Mouse (Mus musculus): ENCODE measurements around the gene Olfr733. TPM values are rescaled to one million over a fixed set of nuclear protein-coding genes. Genes with fewer than 3 reads are reported as not detected.

The Olfr733 gene
- total RNA-seq (2021) = not detected
- long read RNA-seq, experiment 1 = 0 reads
- long read RNA-seq, experiment 2 = 0 reads

GRCm38 (mm10) chr14:50301422-50301821 is at the start of gene Olfr733:
Gene Olfr733, minus strand, starts transcription at chr14:50301522.
- intact Hi-C loops (cut with DNase I) = no loop called here
- DNase-seq = no peak

GRCm38 (mm10) chr14:50348796-50349195 is 47.5 kb upstream of the Olfr733 start, which contains the start of gene Olfr735:
Gene Olfr735, minus strand, starts transcription at chr14:50348872.
- intact Hi-C loops (cut with DNase I) = no loop called here
- no peak for DNase-seq

- DNase-seq = no peak
- intact Hi-C loops (cut with DNase I) = no loop called here
These were observed 25.3 kb upstream of the Olfr733 start, which contains the start of gene Olfr734 for GRCm38 (mm10) chr14:50326661-50327060. Gene Olfr734, minus strand, starts transcription at chr14:50326761.

GRCm38 (mm10) chr14:50284106-50284505 is 17.2 kb downstream of the Olfr733 start, which contains the start of gene Olfr732:
Gene Olfr732, minus strand, starts transcription at chr14:50284206.
- no peak for DNase-seq
- intact Hi-C loops (cut with DNase I) = no loop called here

Other genes with a start within 250 kb of the Olfr733 start
- not detected for gene Olfr726, start 210.6 kb downstream of the Olfr733 start, total RNA-seq (2021)
- not detected for gene Olfr727, start 178.3 kb downstream of the Olfr733 start, total RNA-seq (2021)
- not detected for gene Olfr728, start 158.8 kb downstream of the Olfr733 start, total RNA-seq (2021)
- gene Olfr729, start 148.6 kb downstream of the Olfr733 start, total RNA-seq (2021) = not detected
- not detected for gene Olfr730, start 113.3 kb downstream of the Olfr733 start, total RNA-seq (2021)
- gene Olfr731, start 59.7 kb downstream of the Olfr733 start, total RNA-seq (2021) = not detected
- not detected for gene Olfr732, start 17.3 kb downstream of the Olfr733 start, total RNA-seq (2021)
- gene Olfr734, start 25.2 kb upstream of the Olfr733 start, total RNA-seq (2021) = not detected
- gene Olfr735, start 47.4 kb upstream of the Olfr733 start, total RNA-seq (2021) = not detected
- under 1 TPM in 1 of 2 experiments, not detected in 1; 0.08 TPM for gene Tlr11, start 56.4 kb upstream of the Olfr733 start, total RNA-seq (2021)
- gene Olfr736, start 79.6 kb upstream of the Olfr733 start, total RNA-seq (2021) = not detected
- not detected for gene Olfr738, start 106.0 kb upstream of the Olfr733 start, total RNA-seq (2021)
- gene Olfr739, start 117.1 kb upstream of the Olfr733 start, total RNA-seq (2021) = not detected
- gene Olfr740, start 144.0 kb upstream of the Olfr733 start, total RNA-seq (2021) = not detected
- gene Olfr741, start 171.2 kb upstream of the Olfr733 start, total RNA-seq (2021) = not detected
- gene Olfr742, start 202.1 kb upstream of the Olfr733 start, total RNA-seq (2021) = not detected
- not detected for gene Olfr743, start 220.3 kb upstream of the Olfr733 start, total RNA-seq (2021)